Mouse (Mus musculus): ENCODE measurements around the gene Dnah1.

Dnah1 gene

DNA sequence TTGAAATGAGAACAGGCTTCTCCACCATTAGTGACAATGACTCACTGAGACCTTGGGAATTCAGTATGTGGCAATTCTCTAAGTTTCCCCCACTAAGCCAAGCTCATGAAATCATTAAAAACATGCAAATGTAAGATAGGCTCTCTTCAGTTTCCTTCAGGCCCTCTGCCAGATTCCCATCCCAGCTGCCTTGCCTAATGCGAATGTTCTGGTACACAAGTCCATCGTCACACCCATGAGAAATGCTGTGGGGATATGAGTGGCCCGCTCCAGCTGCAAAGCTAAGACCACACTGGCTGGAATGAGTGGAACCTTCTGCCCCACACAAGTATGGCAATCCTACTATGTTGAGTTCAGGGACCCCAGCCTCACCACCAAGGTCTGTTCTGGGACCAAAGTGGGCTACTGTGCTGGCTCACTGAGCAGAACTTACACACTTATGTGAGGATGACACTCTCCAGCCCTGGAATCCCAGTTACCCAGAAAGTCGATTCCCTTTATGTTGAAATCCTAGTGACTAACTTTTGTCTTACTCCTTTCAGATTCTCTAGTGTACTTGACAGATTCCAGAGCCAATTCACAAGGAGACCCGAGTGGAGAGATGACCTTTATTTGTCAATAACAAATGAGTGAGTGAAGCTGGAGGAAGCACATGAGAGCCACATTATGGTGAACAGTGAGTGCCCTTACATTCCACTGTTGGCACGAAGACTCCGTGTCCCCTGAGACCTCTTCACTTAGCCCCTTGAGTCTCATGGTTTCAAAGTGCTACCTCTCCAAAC is 86.4 kb downstream of the Dnah1 start:
- no peak for DNase-seq (ENCODE audit: low spot score in 2 of 2)

DNA sequence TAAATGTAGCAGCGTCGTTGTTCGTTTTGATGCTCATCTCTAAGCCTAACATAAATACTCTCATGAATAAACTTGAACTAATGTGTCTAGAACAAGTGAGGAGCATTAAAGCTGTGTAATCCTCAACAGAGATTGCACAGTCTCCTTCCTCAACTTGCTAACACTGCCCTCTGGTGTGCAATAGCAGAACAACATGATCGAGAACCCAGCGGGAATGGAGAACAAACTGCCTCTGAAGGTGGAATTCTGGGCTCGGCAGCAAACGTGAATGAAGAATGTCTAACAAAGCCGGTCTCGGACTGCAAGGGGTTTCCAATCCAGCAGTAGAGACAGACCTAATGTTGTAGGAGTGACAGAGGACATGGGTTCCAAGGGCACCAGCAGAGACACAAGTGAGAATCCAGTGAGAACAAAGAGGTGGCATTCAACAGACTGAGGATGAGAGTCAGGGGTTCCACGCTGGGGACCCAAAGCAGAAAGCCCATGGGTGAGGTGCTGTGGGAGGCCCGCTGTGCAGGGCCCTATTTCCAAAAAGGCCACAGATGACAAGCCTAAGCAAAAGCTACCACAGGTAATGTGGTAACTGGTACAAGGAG is 89.6 kb downstream of the Dnah1 start:
- peak; percentile 63 to 83 for DNase-seq (ENCODE audit: low spot score in 2 of 2)

DNA sequence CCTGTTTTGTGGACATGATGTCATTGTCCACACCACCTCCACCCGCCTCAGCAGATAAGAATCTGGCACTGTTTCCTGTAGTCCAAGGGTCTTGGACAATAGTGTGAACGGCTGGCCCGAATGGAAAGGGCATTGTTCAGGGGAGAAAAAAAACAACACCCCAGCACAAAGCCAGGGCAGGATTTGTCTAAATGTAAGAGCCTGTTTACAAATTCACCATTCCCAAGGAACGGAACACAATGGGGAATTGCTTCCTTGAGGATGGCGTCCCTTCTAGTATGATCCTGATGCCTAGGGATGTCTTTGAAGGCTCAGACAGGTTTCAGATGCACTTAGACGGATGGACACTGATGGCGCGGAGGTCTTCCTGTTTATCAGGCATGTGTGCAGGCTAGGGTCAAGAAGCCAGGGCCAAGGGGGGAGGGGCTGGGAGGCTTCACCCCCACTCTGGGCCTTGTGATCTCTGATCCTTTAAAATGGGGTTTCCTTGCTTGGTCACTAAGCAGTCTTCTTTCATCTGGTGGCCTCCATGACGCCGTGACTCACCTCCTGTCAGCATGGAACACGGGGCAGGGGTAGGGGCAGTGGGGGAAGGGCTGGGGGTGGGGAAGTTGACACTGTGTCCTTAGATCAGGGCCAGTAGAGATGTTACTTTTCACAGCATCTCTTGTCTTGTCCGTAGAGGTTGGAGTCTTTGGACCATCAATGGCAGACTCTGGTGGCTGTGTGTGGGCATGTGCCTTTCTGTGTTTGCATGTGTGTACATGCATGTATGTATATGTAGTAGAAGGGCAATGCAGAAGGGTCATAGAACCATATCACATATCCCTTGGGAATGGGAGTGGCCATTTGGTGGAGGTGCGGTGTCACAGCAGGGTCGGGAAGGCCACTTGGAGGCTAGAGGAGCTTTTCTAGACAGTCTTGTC is 90.4 kb downstream of the Dnah1 start:
- no peak for DNase-seq (ENCODE audit: low spot score in 2 of 2)

DNA sequence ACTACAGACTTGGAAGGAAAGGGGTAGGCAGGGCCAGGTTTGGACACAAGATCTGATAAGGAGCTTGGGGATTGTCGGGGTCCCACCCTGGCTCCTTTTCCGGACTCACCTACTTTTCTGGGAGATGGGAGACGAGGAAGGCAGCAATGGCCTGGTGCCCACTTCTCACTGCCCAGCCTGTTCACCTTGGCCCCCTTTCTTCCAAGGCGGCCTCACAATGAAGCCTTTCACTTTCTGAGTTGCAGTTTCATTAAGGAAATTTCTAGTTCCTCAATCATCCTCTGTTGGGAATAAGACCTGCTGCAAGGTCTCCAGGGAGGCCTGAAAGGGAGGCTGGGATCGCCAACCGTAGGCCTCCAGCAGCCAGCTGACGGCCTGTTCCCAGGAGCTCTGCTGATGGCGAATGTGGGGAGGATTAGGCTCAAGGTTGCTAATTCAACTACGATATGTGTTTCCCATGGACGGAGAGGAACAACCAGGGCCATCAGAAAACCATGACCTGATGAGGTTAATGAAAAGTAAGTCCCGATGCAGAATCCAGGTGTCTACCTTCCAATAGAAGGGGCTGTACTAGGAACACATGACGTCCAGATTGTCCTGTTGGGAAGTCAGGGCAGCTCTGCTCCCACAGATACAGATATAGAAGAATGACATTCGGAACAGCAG is 91.2 kb downstream of the Dnah1 start:
- DNase-seq (ENCODE audit: low spot score in 2 of 2): no peak

- DNase-seq (ENCODE audit: low spot score in 2 of 2): no peak
Measured at GRCm38 (mm10) chr14:31230442-31230841, 93.3 kb downstream of the Dnah1 start.

- DNase-seq (ENCODE audit: low spot score in 2 of 2): peak in 1 of 2 experiments; percentile 52
Measured at GRCm38 (mm10) chr14:31228234-31228633, 95.5 kb downstream of the Dnah1 start.

GRCm38 (mm10) chr14:31226978-31227377 is 96.7 kb downstream of the Dnah1 start:
- DNase-seq (ENCODE audit: low spot score in 2 of 2): peak in 1 of 2 experiments; percentile 41

GRCm38 (mm10) chr14:31217666-31218065 is 106.0 kb downstream of the Dnah1 start, which contains the start of gene Sema3g:
Gene Sema3g, plus strand, starts transcription at chr14:31217860.
- DNase-seq (ENCODE audit: low spot score in 2 of 2): peak in 1 of 2 experiments; percentile 74

DNA sequence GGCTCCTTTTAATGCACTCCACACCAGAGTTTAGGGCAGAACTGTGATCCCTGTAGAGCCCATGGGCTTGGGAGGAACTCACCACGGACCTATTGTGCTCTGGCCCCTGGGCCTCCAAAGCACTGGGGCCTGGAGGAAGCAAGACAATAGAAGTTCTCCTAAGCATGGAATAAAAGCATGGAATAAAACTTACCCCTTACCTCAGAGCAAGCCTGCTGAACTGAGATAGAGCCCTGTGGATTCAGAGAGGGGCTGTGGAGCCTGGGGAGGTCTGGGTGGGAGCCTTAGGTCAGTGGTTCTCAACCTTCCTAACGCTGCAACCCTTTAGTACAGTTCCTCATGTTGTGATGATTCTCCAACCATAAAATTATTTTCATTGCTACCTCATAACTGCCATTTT is 106.8 kb downstream of the Dnah1 start, which contains the start of gene Nisch:
Gene Nisch (minus strand): TSS at position 101 of the 400 bp plus-strand sequence.
- no peak for DNase-seq (ENCODE audit: low spot score in 2 of 2)

DNA sequence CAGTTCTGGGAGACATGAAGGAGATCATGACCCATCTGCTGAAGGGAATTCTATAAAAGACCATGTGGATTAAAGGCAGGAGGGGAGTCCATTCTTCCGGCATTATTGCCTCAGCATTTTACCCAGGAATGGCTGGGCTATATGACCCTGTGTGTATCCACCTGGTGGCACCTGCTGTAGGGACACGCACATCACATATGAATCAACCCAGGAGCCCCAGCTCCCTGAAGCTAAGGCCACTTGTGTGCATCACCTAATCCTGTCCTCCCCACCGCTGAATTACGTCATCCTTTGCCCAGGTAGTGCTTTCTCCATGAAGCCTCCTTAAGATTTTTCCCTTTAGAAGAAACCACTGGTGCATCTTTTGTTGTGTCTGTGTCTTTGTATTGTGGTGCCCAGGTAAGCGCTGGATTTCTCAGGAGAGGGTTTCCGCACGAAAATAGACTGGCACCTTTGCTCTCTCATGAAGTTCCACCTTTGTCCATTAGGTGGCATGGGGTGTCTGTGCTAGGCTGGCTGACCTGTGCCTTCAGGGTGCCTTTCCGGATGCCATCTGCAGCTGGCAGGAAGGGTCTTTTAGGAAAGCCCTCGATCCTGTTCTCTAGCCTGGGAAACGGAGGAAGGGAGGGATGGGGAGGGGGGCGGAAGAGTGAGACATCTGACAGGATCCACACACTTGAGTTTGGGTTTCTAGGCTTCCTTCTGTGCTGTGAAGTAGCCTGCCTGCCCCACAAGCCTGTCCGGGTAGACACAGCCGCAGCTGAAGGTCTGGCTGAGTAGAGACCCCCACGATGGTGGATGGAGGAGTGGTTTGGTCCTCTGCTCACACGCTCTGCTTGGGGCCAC is 108.3 kb downstream of the Dnah1 start:
- DNase-seq (ENCODE audit: low spot score in 2 of 2): peak; percentile 58 to 78

DNA sequence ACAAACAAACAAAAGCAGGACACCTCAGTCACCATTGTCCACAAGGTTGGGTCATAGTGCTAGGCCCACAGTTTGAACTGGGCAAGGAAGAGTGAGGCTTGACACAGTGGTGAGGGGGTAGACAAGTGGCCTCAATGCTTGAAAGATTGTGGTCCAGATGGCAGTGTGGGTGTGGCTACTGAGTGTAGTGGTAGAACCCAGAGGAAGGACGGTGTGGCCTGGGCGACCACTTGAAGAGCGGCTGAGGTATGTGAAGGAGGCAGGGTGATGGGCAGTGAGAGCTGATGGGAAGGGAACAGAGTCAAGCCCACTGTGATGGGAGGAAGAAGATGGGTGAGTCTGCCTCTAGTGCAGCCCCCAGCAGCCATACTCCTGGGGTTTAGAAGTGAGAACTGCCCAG is 109.0 kb downstream of the Dnah1 start:
- no peak for DNase-seq (ENCODE audit: low spot score in 2 of 2)

DNA sequence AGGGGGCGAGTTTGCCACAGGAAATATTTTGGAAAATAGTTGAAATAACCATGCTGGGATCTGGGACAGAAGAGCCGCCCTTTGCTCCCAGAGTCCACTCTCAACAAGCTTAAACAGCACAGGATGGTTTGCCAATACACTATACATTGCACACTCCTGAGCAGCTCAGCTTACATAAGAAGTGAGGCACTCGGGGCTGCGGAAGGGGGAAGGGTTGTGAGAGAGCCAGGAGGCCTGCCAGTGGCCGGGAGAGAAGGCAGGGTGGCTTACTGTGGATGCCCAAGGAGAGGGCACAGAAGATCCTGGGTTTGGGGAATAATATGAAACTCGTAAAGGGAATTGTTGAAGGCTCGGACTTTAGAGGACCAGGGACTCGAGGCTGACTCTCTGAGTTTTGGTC is 109.8 kb downstream of the Dnah1 start:
- no peak for DNase-seq (ENCODE audit: low spot score in 2 of 2)

GRCm38 (mm10) chr14:31212499-31212898 is 111.2 kb downstream of the Dnah1 start:
- no peak for DNase-seq (ENCODE audit: low spot score in 2 of 2)

- DNase-seq (ENCODE audit: low spot score in 2 of 2): no peak
Measured at GRCm38 (mm10) chr14:31211854-31212253, 111.8 kb downstream of the Dnah1 start.

All from spleen, postnatal 10 days (tissue).